Mouse (Mus musculus) heart, embryonic 14.5 days (tissue): ENCODE data around the gene Tmem245. TPM values are rescaled to one million over a fixed set of nuclear protein-coding genes. Genes with fewer than 3 reads are reported as not detected.

Experiments used
- microRNA counts: library from miRNA; unstranded; fragments of <30 nt; microRNA quantifications from one replicate; lab custom pipeline; 2016
- microRNA-seq: library from miRNA; unstranded; fragments of <30 nt; microRNA quantifications from one replicate; pipeline ENCODE4, GENCODE M21; 2016
- polyA plus RNA-seq: library from polyadenylated mRNA; unstranded; fragments of >200 nt; fragmentation: Nextera tagmentation; extraction: Ambion mirVana; gene quantifications from 2 replicates; pipeline ENCODE4 v1.2.1, GENCODE M21; 2014

Tmem245 gene
- polyA plus RNA-seq, 1 experiment from 2014 or later, result 21.6 TPM

MicroRNAs within 50 kb of the gene (microRNA counts, 519-probe panel; counts per million panel counts)
- 4,855 counts per million, percentile 80 among the panel's probes with 10 or more counts for microRNA mmu-miR-32 (lab: Ali Mortazavi, UCI)

Small RNAs within 50 kb of the gene (microRNA-seq; reads per million reads assigned to microRNA genes)
- gene Mir32, result 122 reads per million, percentile 54 among the genes with 10 or more reads in this experiment

Other genes starting within 250 kb of the Tmem245 start
- not detected in 2 replicates for gene Gm26657, start 207.4 kb downstream of the Tmem245 start, polyA plus RNA-seq
- not detected in 2 replicates for gene Actl7b, start 206.0 kb downstream of the Tmem245 start, polyA plus RNA-seq
- not detected in 2 replicates for gene Actl7a, start 204.0 kb downstream of the Tmem245 start, polyA plus RNA-seq
- gene Elp1, start 145.1 kb downstream of the Tmem245 start, polyA plus RNA-seq, result 36.6 and 39.2 TPM in 2 replicates
- 11.2 and 12.1 TPM in 2 replicates for gene Fam206a, start 145.1 kb downstream of the Tmem245 start, polyA plus RNA-seq
- gene Ctnnal1, start 82.2 kb downstream of the Tmem245 start, polyA plus RNA-seq, result 27.2 and 27.8 TPM in 2 replicates
- gene Frrs1l, start 43.0 kb upstream of the Tmem245 start, polyA plus RNA-seq, result 0.12 and 0.23 TPM in 2 replicates
- gene Epb41l4b, start 196.0 kb upstream of the Tmem245 start, polyA plus RNA-seq, result 0.30 and 0.57 TPM in 2 replicates